13 mouse cellular contexts compared by ENCODE assay signal in the genomic region with DNA sequence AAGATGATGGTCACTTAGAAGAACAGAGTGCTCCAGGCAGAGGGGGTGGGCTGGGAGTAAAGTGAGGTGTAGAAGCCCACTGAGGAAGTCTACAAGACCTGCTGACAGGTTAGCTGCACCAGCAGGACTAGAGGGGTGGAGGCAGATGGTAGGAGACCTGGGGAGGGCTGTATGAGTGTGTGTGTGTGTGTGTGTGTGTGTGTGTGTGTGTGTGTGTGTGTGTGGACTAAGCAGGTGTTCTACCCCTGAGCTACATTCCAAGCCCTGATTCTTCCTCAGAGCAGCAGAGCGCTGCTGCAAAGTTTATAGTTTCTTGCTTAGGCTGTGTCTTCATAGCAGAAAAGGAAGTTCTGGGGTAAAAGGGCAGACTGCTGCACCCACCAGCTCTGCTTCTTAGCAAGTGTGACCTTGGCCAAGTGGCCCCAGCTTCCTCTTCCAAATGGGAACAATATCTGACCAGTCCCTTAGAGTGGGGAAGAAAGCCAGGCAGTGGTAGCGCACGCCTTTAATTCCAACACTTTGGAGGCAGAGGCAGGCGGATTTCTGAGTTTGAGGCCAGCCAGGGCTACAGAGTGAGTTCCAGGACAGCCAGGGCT. TPM values are rescaled to one million over a fixed set of nuclear protein-coding genes. Genes with fewer than 3 reads are reported as not detected.
A peak's percentile ranks its signal among the peaks of the same experiment; 100 is the strongest.
DNase-seq lines count a peak whose midpoint lies in the region; ATAC-seq and TF ChIP-seq lines count a peak whose summit lies in the region.
"Had no signal": no experiment of that assay in that cellular context is flagged by ENCODE, and none has a peak within 500 bp of the region (broad histone marks: within the 10 kb centered on the region; RNA-seq: fewer than 3 reads in every experiment).

No protein-coding gene starts in this region.

- no peak for TF ChIP-seq CTCF in cerebellum, adult 2 months (IDR thresholded peaks at IDR 0.05; ENCODE audit: borderline replicate concordance, insufficient read depth, low read depth, low read length)

- no peak overlapping the region for H3K4me3 ChIP-seq in kidney, embryonic 14.5 days (ENCODE audit: low read length)
- H3K4me3 ChIP-seq in embryonic facial prominence, embryonic 13.5 days, result no peak overlapping the region
- no peak overlapping the region for H3K4me3 ChIP-seq in cerebellum, adult 2 months (replicated peaks; ENCODE audit: insufficient read depth, low read depth, low read length)
- H3K4me3 ChIP-seq: neural tube, embryonic 12.5 days had no signal

- ATAC-seq in kidney, embryonic 14.5 days (ENCODE audit: low FRiP score, low TSS enrichment), result no peak
- ATAC-seq in embryonic facial prominence, embryonic 13.5 days (ENCODE audit: insufficient number of reproducible peaks, insufficient read depth, low FRiP score, low TSS enrichment, low read depth), result no peak
- ATAC-seq: hindbrain, postnatal 0 days had no signal

- intact Hi-C loops in gastrocnemius, postnatal 36 days (cut with DNase I), result loop anchor here (2.0 kb wide), 1 partner anchor 13 kb away; no protein-coding TSS in a partner anchor

- no peaks in the 10 kb centered on the region for H3K36me3 ChIP-seq in kidney, embryonic 14.5 days (ENCODE audit: control insufficient read depth, insufficient read depth, low read length)
- no peaks in the 10 kb centered on the region for H3K36me3 ChIP-seq in embryonic facial prominence, embryonic 13.5 days
- H3K36me3 ChIP-seq: neural tube, embryonic 12.5 days had no signal

- H3K9me3 ChIP-seq in kidney, embryonic 14.5 days (ENCODE audit: control insufficient read depth, low read length), result no peaks in the 10 kb centered on the region
- no peaks in the 10 kb centered on the region for H3K9me3 ChIP-seq in embryonic facial prominence, embryonic 13.5 days
- H3K9me3 ChIP-seq: neural tube, embryonic 12.5 days had no signal

- no peaks in the 10 kb centered on the region for H3K27me3 ChIP-seq in kidney, embryonic 14.5 days (ENCODE audit: control insufficient read depth, insufficient read depth, low read length)
- H3K27me3 ChIP-seq in embryonic facial prominence, embryonic 13.5 days, result no peaks in the 10 kb centered on the region
- H3K27me3 ChIP-seq in cerebellum, adult 2 months (ENCODE audit: control insufficient read depth, insufficient read depth, low read length), result no peaks in the 10 kb centered on the region
- H3K27me3 ChIP-seq: neural tube, embryonic 12.5 days had no signal

- peaks cover 35% of the 10 kb centered on the region for H3K4me1 ChIP-seq in kidney, embryonic 14.5 days (ENCODE audit: control insufficient read depth, insufficient read depth, low read length)
- H3K4me1 ChIP-seq in embryonic facial prominence, embryonic 13.5 days, result peaks cover 55% of the 10 kb centered on the region
- peaks cover 21% of the 10 kb centered on the region for H3K4me1 ChIP-seq in cerebellum, adult 2 months (ENCODE audit: control insufficient read depth, insufficient read depth, low read length)
- H3K4me1 ChIP-seq: neural tube, embryonic 12.5 days had no signal

- 86% methylated on average over 4 of the region's 4 CpGs for WGBS in kidney, embryonic 14.5 days
- WGBS in embryonic facial prominence, embryonic 13.5 days, result 80% methylated on average over 4 of the region's 4 CpGs
- 96% methylated on average over 4 of the region's 4 CpGs for WGBS in cerebellum, adult 2 months

- H3K9ac ChIP-seq in kidney, embryonic 14.5 days (ENCODE audit: low read depth, low read length), result no peak overlapping the region
- H3K9ac ChIP-seq in embryonic facial prominence, embryonic 13.5 days, result no peak overlapping the region
- H3K9ac ChIP-seq: liver, embryonic 14.5 days; neural tube, embryonic 12.5 days had no signal

- no peak for DNase-seq in kidney, adult 8-10 months
- peak; percentile 55 for DNase-seq in 416B (ENCODE audit: low read depth)
- DNase-seq in lung, postnatal 36 days, result peak; percentile 63
- no peak for DNase-seq in cerebellum, adult 2 months
- no peak for DNase-seq in gastrocnemius, postnatal 36 days
- DNase-seq: cerebellum, adult 18-20 months; thymus, postnatal 4 days had no signal

- no peak overlapping the region for H3K4me2 ChIP-seq in kidney, embryonic 14.5 days (replicated peaks; ENCODE audit: low read depth, low read length)
- H3K4me2 ChIP-seq in embryonic facial prominence, embryonic 13.5 days, result no peak overlapping the region
- H3K4me2 ChIP-seq: neural tube, embryonic 12.5 days had no signal

- H3K27ac ChIP-seq in kidney, embryonic 14.5 days (ENCODE audit: low read depth, low read length), result peak overlapping the region; percentile 83; the same call in 1 of the 2 replicates
- peak overlapping the region; percentile 52 for H3K27ac ChIP-seq in embryonic facial prominence, embryonic 13.5 days
- no peak overlapping the region for H3K27ac ChIP-seq in cerebellum, adult 2 months (ENCODE audit: insufficient read depth, low read length)
- H3K27ac ChIP-seq: liver, embryonic 14.5 days; neural tube, embryonic 12.5 days had no signal

- no peak for TF ChIP-seq POLR2A in cerebellum, adult 2 months (IDR thresholded peaks at IDR 0.05; ENCODE audit: borderline replicate concordance, insufficient read depth, low read length)

RNA-seq across cellular contexts. Expression of a gene that starts 18.2 kb away (rescaled TPM):
- 23.1 and 29.8 TPM in 2 replicates for polyA plus RNA-seq in kidney, embryonic 14.5 days (2014; fragmentation: Nextera tagmentation; extraction: Ambion mirVana)
- 23.0 and 23.5 TPM in 2 replicates for polyA plus RNA-seq in embryonic facial prominence, embryonic 13.5 days (2015; fragmentation: Nextera tagmentation; extraction: Ambion mirVana)
- polyA plus RNA-seq in cerebellum, adult 2 months (2012; rRNA removed), result 28.1 and 29.4 TPM in 2 replicates
- total RNA-seq in gastrocnemius, postnatal 36 days (2021), result 10 to 100 TPM; 11.7 to 13.4 TPM

RNA-seq across cellular contexts. Expression of a gene that starts 18.8 kb away (rescaled TPM):
- 33.4 and 42.3 TPM in 2 replicates for polyA plus RNA-seq in kidney, embryonic 14.5 days (2014; fragmentation: Nextera tagmentation; extraction: Ambion mirVana)
- 41.2 and 41.7 TPM in 2 replicates for polyA plus RNA-seq in embryonic facial prominence, embryonic 13.5 days (2015; fragmentation: Nextera tagmentation; extraction: Ambion mirVana)
- polyA plus RNA-seq in cerebellum, adult 2 months (2012; rRNA removed), result 54.9 and 65.5 TPM in 2 replicates
- total RNA-seq in gastrocnemius, postnatal 36 days (2021), result 1 to 10 TPM; 6.6 to 7.7 TPM

RNA-seq across cellular contexts. Expression of a gene that starts 36.0 kb away (rescaled TPM):
- polyA plus RNA-seq in kidney, embryonic 14.5 days (2014; fragmentation: Nextera tagmentation; extraction: Ambion mirVana), result not detected in 2 replicates
- polyA plus RNA-seq in embryonic facial prominence, embryonic 13.5 days (2015; fragmentation: Nextera tagmentation; extraction: Ambion mirVana), result 0.25 and 0.31 TPM in 2 replicates
- 0.32 and 0.54 TPM in 2 replicates for polyA plus RNA-seq in cerebellum, adult 2 months (2012; rRNA removed)
- 100 to 1,000 TPM; 121 to 331 TPM for total RNA-seq in gastrocnemius, postnatal 36 days (2021)
- polyA plus RNA-seq: embryonic facial prominence, embryonic 11.5 days had no signal

RNA-seq across cellular contexts. Expression of a gene that starts 45.6 kb away (rescaled TPM):
- polyA plus RNA-seq in kidney, embryonic 14.5 days (2014; fragmentation: Nextera tagmentation; extraction: Ambion mirVana), result 7.2 and 9.8 TPM in 2 replicates
- 1.3 and 3.3 TPM in 2 replicates for polyA plus RNA-seq in embryonic facial prominence, embryonic 13.5 days (2015; fragmentation: Nextera tagmentation; extraction: Ambion mirVana)
- polyA plus RNA-seq in cerebellum, adult 2 months (2012; rRNA removed), result 2.2 and 2.4 TPM in 2 replicates
- total RNA-seq in gastrocnemius, postnatal 36 days (2021), result 1 to 10 TPM; 2.9 to 3.7 TPM

RNA-seq across cellular contexts. Expression of a gene that starts 52.3 kb away (rescaled TPM):
- polyA plus RNA-seq in kidney, embryonic 14.5 days (2014; fragmentation: Nextera tagmentation; extraction: Ambion mirVana), result 0.33 and 0.61 TPM in 2 replicates
- not detected in 2 replicates for polyA plus RNA-seq in embryonic facial prominence, embryonic 13.5 days (2015; fragmentation: Nextera tagmentation; extraction: Ambion mirVana)
- polyA plus RNA-seq in cerebellum, adult 2 months (2012; rRNA removed), result 0.32 and 0.41 TPM in 2 replicates
- total RNA-seq in gastrocnemius, postnatal 36 days (2021), result under 1 TPM; 0.30 to 0.38 TPM
- polyA plus RNA-seq: embryonic facial prominence, embryonic 11.5 days; hindbrain, postnatal 0 days; neural tube, embryonic 12.5 days had no signal

Comparison
In these comparisons a context has a peak if more than half of its experiments do, and no peak if none do; other contexts are left out.
1. DNase-seq: peak in 416B (single experiment) and lung, postnatal 36 days (single experiment); none in kidney, adult 8-10 months (0 of 2), cerebellum, adult 2 months (0 of 2) and gastrocnemius, postnatal 36 days (0 of 2).